In genomic region chr4:129577688-129578087, GRCm38 (mm10) we compare ENCODE assay signal across 18 mouse cellular contexts. TPM values are rescaled to one million over a fixed set of nuclear protein-coding genes. Genes with fewer than 3 reads are reported as not detected.
DNase-seq lines count a peak whose midpoint lies in the region; ATAC-seq and TF ChIP-seq lines count a peak whose summit lies in the region.
"Had no signal": no experiment of that assay in that cellular context is flagged by ENCODE, and none has a peak within 500 bp of the region (broad histone marks: within the 10 kb centered on the region; RNA-seq: fewer than 3 reads in every experiment).

No protein-coding gene starts in this region.

- peak overlapping the region; percentile 7; the same call in 1 of the 2 replicates for H3K4me2 ChIP-seq in heart, embryonic 12.5 days
- H3K4me2 ChIP-seq in lung, postnatal 0 days (replicated peaks; ENCODE audit: low read depth, low read length): peak overlapping the region; percentile 20; the same call in 1 of the 2 replicates
- H3K4me2 ChIP-seq: forebrain, embryonic 15.5 days; limb, embryonic 15.5 days had no signal

- no peak for TF ChIP-seq POLR2A in kidney, adult 2 months (IDR thresholded peaks at IDR 0.05; ENCODE audit: low read depth, low read length)

- H3K4me1 ChIP-seq in heart, embryonic 12.5 days (replicated peaks): peaks cover 16% of the 10 kb centered on the region
- no peaks in the 10 kb centered on the region for H3K4me1 ChIP-seq in kidney, adult 2 months (ENCODE audit: control insufficient read depth, insufficient read depth, low read length)
- H3K4me1 ChIP-seq in lung, postnatal 0 days (ENCODE audit: insufficient read depth, low read depth, low read length): no peaks in the 10 kb centered on the region

- no peak overlapping the region for H3K9ac ChIP-seq in heart, embryonic 12.5 days
- H3K9ac ChIP-seq in lung, postnatal 0 days (replicated peaks; ENCODE audit: low read depth): no peak overlapping the region; the same call in 1 of the 2 replicates
- H3K9ac ChIP-seq: embryonic facial prominence, embryonic 12.5 days; forebrain, embryonic 15.5 days; limb, embryonic 15.5 days; midbrain, embryonic 12.5 days; neural tube, embryonic 12.5 days had no signal

- no peaks in the 10 kb centered on the region; the same call in 1 of the 2 replicates for H3K27me3 ChIP-seq in heart, embryonic 12.5 days (replicated peaks)
- H3K27me3 ChIP-seq in kidney, adult 2 months (replicated peaks; ENCODE audit: control insufficient read depth, insufficient read depth, low read length): no peaks in the 10 kb centered on the region
- no peaks in the 10 kb centered on the region for H3K27me3 ChIP-seq in lung, postnatal 0 days (replicated peaks; ENCODE audit: insufficient read depth, low read length)
- H3K27me3 ChIP-seq: embryonic facial prominence, embryonic 12.5 days; forebrain, embryonic 15.5 days; limb, embryonic 15.5 days; midbrain, embryonic 12.5 days; neural tube, embryonic 12.5 days had no signal

- ATAC-seq in heart, embryonic 12.5 days (ENCODE audit: insufficient number of reproducible peaks, low FRiP score): no peak
- ATAC-seq in lung, postnatal 0 days: no peak
- ATAC-seq: forebrain, embryonic 15.5 days had no signal

- no peak for TF ChIP-seq EP300 in lung, postnatal 0 days (IDR thresholded peaks at IDR 0.05)

- WGBS in heart, embryonic 12.5 days: 73% methylated on average over 7 of the region's 7 CpGs
- WGBS in kidney, adult 2 months: 69% methylated on average over 7 of the region's 7 CpGs
- WGBS in lung, postnatal 0 days: 79% methylated on average over 7 of the region's 7 CpGs

- no peak for DNase-seq in heart, adult 8-10 months (ENCODE audit: low spot score)
- no peak for DNase-seq in kidney, adult 2 months
- DNase-seq in kidney, postnatal 36 days: no peak
- DNase-seq in lung, postnatal 0 days (ENCODE audit: low spot score): no peak
- no peak for DNase-seq in lung, adult 18-20 months
- DNase-seq in embryo, embryonic 11 days: no peak
- DNase-seq: cerebellum, adult 9-10 months had no signal

- H3K9me3 ChIP-seq in heart, embryonic 12.5 days (replicated peaks): no peaks in the 10 kb centered on the region
- no peaks in the 10 kb centered on the region for H3K9me3 ChIP-seq in lung, postnatal 0 days (ENCODE audit: low read length)
- H3K9me3 ChIP-seq: embryonic facial prominence, embryonic 12.5 days; forebrain, embryonic 15.5 days; hindbrain, embryonic 10.5 days; limb, embryonic 15.5 days; midbrain, embryonic 12.5 days; neural tube, embryonic 12.5 days had no signal

- H3K27ac ChIP-seq in heart, embryonic 12.5 days (ENCODE audit: poor library complexity, severe bottlenecking): no peak overlapping the region
- peak overlapping the region; percentile 94 for H3K27ac ChIP-seq in kidney, adult 2 months (ENCODE audit: insufficient read depth, low read depth, low read length)
- no peak overlapping the region for H3K27ac ChIP-seq in lung, postnatal 0 days (ENCODE audit: low read length)
- H3K27ac ChIP-seq: embryonic facial prominence, embryonic 12.5 days; forebrain, embryonic 15.5 days; midbrain, embryonic 12.5 days; neural tube, embryonic 12.5 days had no signal

- H3K36me3 ChIP-seq in heart, embryonic 12.5 days: no peaks in the 10 kb centered on the region
- H3K36me3 ChIP-seq in kidney, adult 2 months (ENCODE audit: control insufficient read depth, insufficient read depth, low read length): no peaks in the 10 kb centered on the region
- no peaks in the 10 kb centered on the region for H3K36me3 ChIP-seq in lung, postnatal 0 days (ENCODE audit: insufficient read depth, low read length)
- H3K36me3 ChIP-seq: embryonic facial prominence, embryonic 12.5 days; forebrain, embryonic 15.5 days; hindbrain, embryonic 10.5 days; limb, embryonic 15.5 days; midbrain, embryonic 12.5 days; neural tube, embryonic 12.5 days had no signal

- H3K4me3 ChIP-seq in heart, embryonic 12.5 days: no peak overlapping the region
- peak overlapping the region; percentile 64 for H3K4me3 ChIP-seq in kidney, adult 2 months (ENCODE audit: insufficient read depth, low read depth, low read length)
- H3K4me3 ChIP-seq in lung, postnatal 0 days (ENCODE audit: low read depth, low read length): no peak overlapping the region
- H3K4me3 ChIP-seq: embryonic facial prominence, embryonic 12.5 days; forebrain, embryonic 15.5 days; limb, embryonic 15.5 days; midbrain, embryonic 12.5 days; neural tube, embryonic 12.5 days had no signal

- TF ChIP-seq CTCF in kidney, adult 2 months (conservative IDR thresholded peaks at IDR 0.05; ENCODE audit: insufficient read depth, insufficient read length, low read depth, low read length): no peak
- no peak for TF ChIP-seq CTCF in lung, postnatal 0 days (IDR thresholded peaks at IDR 0.05)

RNA-seq across cellular contexts. Expression of gene Fam167b, which starts 0.7 kb away (rescaled TPM):
- 4.3 and 4.7 TPM in 2 replicates for polyA plus RNA-seq in heart, embryonic 12.5 days (2016; fragmentation: Nextera tagmentation; extraction: Ambion mirVana)
- total RNA-seq in heart, adult 8-10 months (2022): under 1 TPM in 2 of 4 experiments, not detected in 2; 0.35 to 0.55 TPM
- 24.6 and 27.2 TPM in 2 replicates for polyA plus RNA-seq in kidney, adult 2 months (2012; rRNA removed)
- 3.2 and 4.5 TPM in 2 replicates for polyA plus RNA-seq in lung, postnatal 0 days (2015; fragmentation: Nextera tagmentation; extraction: Ambion mirVana)
- total RNA-seq: common myeloid progenitor, adult 5-6 weeks; gastrocnemius, postnatal 36 days; left cerebral cortex, postnatal 36 days; megakaryocyte progenitor cell, adult 5-6 weeks had no signal

RNA-seq across cellular contexts. Expression of gene Lck, which starts 4.2 kb away (rescaled TPM):
- 3.5 and 4.1 TPM in 2 replicates for polyA plus RNA-seq in heart, embryonic 12.5 days (2016; fragmentation: Nextera tagmentation; extraction: Ambion mirVana)
- 1 to 10 TPM in 1 of 4 experiments, under 1 TPM in 2, not detected in 1; 0.14 to 1.3 (median 0.53) TPM for total RNA-seq in heart, adult 8-10 months (2022)
- polyA plus RNA-seq in kidney, adult 2 months (2012; rRNA removed): 2.3 and 12.7 TPM in 2 replicates
- polyA plus RNA-seq in lung, postnatal 0 days (2015; fragmentation: Nextera tagmentation; extraction: Ambion mirVana): 2.5 TPM in 2 replicates

RNA-seq across cellular contexts. Expression of gene Eif3i, which starts 22.8 kb away (rescaled TPM):
- polyA plus RNA-seq in heart, embryonic 12.5 days (2016; fragmentation: Nextera tagmentation; extraction: Ambion mirVana): 155 and 156 TPM in 2 replicates
- total RNA-seq in heart, adult 8-10 months (2022): 100 to 1,000 TPM; 118 to 136 (median 130) TPM
- polyA plus RNA-seq in kidney, adult 2 months (2012; rRNA removed): 311 TPM in 2 replicates
- 140 and 161 TPM in 2 replicates for polyA plus RNA-seq in lung, postnatal 0 days (2015; fragmentation: Nextera tagmentation; extraction: Ambion mirVana)

RNA-seq across cellular contexts. Expression of gene Tmem234, which starts 22.8 kb away (rescaled TPM):
- polyA plus RNA-seq in heart, embryonic 12.5 days (2016; fragmentation: Nextera tagmentation; extraction: Ambion mirVana): 139 and 153 TPM in 2 replicates
- 10 to 100 TPM; 40.4 to 44.9 (median 42.0) TPM for total RNA-seq in heart, adult 8-10 months (2022)
- 160 and 162 TPM in 2 replicates for polyA plus RNA-seq in kidney, adult 2 months (2012; rRNA removed)
- polyA plus RNA-seq in lung, postnatal 0 days (2015; fragmentation: Nextera tagmentation; extraction: Ambion mirVana): 186 and 192 TPM in 2 replicates

RNA-seq across cellular contexts. Expression of gene Hdac1, which starts 35.2 kb away (rescaled TPM):
- 140 and 146 TPM in 2 replicates for polyA plus RNA-seq in heart, embryonic 12.5 days (2016; fragmentation: Nextera tagmentation; extraction: Ambion mirVana)
- total RNA-seq in heart, adult 8-10 months (2022): 10 to 100 TPM; 11.4 to 15.0 (median 12.8) TPM
- 35.4 and 41.6 TPM in 2 replicates for polyA plus RNA-seq in kidney, adult 2 months (2012; rRNA removed)
- 101 and 110 TPM in 2 replicates for polyA plus RNA-seq in lung, postnatal 0 days (2015; fragmentation: Nextera tagmentation; extraction: Ambion mirVana)
